26 mouse cellular contexts compared by ENCODE assay signal in the genomic region with DNA sequence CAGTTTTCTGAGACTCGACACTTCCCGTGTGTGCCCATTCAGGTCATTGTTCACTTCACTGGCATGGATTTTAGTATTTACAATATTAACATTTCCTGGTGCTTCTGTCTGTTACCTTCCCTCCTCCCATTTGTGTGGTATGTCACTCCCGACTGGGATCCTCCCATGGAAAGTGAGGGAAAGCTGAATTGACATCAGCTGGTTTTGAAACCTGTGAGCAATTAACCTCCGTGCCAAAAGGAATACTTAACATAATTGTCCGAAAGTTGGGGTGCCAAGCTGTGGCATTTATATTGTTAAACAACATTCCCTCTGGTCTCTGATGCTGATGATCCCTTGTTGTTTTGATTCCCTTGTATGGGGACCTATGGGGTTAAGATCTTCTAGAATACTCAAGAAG.
"Had no signal": no experiment of that assay in that cellular context is flagged by ENCODE, and none has a peak within 500 bp of the region (broad histone marks: within the 10 kb centered on the region; RNA-seq: fewer than 3 reads in every experiment).

No protein-coding gene starts in this region.

- DNase-seq: gastrocnemius, adult 2 months; gastrocnemius, postnatal 10 days; gastrocnemius, postnatal 25 days; heart, adult 2 months; heart, postnatal 10 days; heart, postnatal 4 days; kidney, adult 18-20 months; kidney, adult 8-10 months; kidney, postnatal 10 days; kidney, postnatal 25 days; liver; liver, embryonic 13.5 days had no signal

- H3K27me3 ChIP-seq: hindbrain, embryonic 12.5 days; intestine, embryonic 15.5 days; liver, embryonic 13.5 days; liver, embryonic 15.5 days had no signal

- H3K27ac ChIP-seq: gastrocnemius, adult 2 months; heart, adult 2 months; heart, embryonic 10.5 days; hindbrain, embryonic 10.5 days; hindbrain, embryonic 12.5 days; hindbrain, embryonic 14.5 days; intestine, embryonic 15.5 days; layer of hippocampus, adult 2 months; left cerebral cortex, adult 2 months; limb, embryonic 10.5 days; limb, embryonic 12.5 days; liver, embryonic 13.5 days; liver, embryonic 15.5 days had no signal

- H3K4me1 ChIP-seq: heart, embryonic 10.5 days; hindbrain, embryonic 10.5 days; hindbrain, embryonic 12.5 days; intestine, embryonic 15.5 days; limb, embryonic 10.5 days; limb, embryonic 12.5 days; liver, embryonic 13.5 days; liver, embryonic 15.5 days had no signal

- ATAC-seq: hindbrain, embryonic 16.5 days; inflammation-experienced regulatory T-cells, adult 6 months; intestine, embryonic 15.5 days; intestine, postnatal 0 days had no signal

- H3K4me3 ChIP-seq: gastrocnemius, adult 2 months; heart, adult 2 months; heart, embryonic 10.5 days; heart, embryonic 12.5 days; hindbrain, embryonic 10.5 days; hindbrain, embryonic 12.5 days; intestine, embryonic 15.5 days; layer of hippocampus, adult 2 months; left cerebral cortex, adult 2 months; limb, embryonic 10.5 days; limb, embryonic 12.5 days; liver, embryonic 13.5 days; liver, embryonic 15.5 days had no signal
